Mouse (Mus musculus): Measurements from ENCODE around the gene Krt34. TPM values are rescaled to one million over a fixed set of nuclear protein-coding genes. Genes with fewer than 3 reads are reported as not detected.

Gene Krt34
- polyA plus RNA-seq, 1 experiment, result not detected

- Histone ChIP-seq H3K4me1 (ENCODE audit: control insufficient read depth, insufficient read depth, low read length) (peaks cover 2% of the 10 kb centered on the region; the same call in 1 of the 2 replicates), H3K36me3 (ENCODE audit: control insufficient read depth, insufficient read depth, low read length) (no peaks in the 10 kb centered on the region), H3K27ac (ENCODE audit: control insufficient read depth, insufficient read depth, low read depth, low read length) (no peak overlapping the region), H3K4me3 (ENCODE audit: control insufficient read depth, low read depth, low read length) (no peak overlapping the region), H3K27me3 (ENCODE audit: control insufficient read depth, insufficient read depth, low read length) (no peaks in the 10 kb centered on the region)
- TF ChIP-seq CTCF (IDR thresholded peaks at IDR 0.05; ENCODE audit: control insufficient read depth, insufficient read depth, insufficient replicate concordance, low read depth, low read length) (no peak), POLR2A (IDR thresholded peaks at IDR 0.05; ENCODE audit: control insufficient read depth, low read depth, low read length) (no peak)
Observed at GRCm38 (mm10) chr11:99994384-99994661, 47.0 kb downstream of the Krt34 start.

GRCm38 (mm10) chr11:99993620-99994383 lies 47.6 kb downstream of the Krt34 start, which contains the start of gene Krtap17-1:
TSS of gene Krtap17-1 (minus strand) at chr11:99993994.
- no peak for TF ChIP-seq POLR2A (IDR thresholded peaks at IDR 0.05; ENCODE audit: control insufficient read depth, low read depth, low read length)
- no peak for TF ChIP-seq CTCF (IDR thresholded peaks at IDR 0.05; ENCODE audit: control insufficient read depth, insufficient read depth, insufficient replicate concordance, low read depth, low read length)

GRCm38 (mm10) chr11:99990571-99990970 lies 50.8 kb downstream of the Krt34 start:
- no peak overlapping the region for H3K4me3 ChIP-seq (ENCODE audit: control insufficient read depth, low read depth, low read length)

More at GRCm38 (mm10) chr11:99993620-99994383, 47.6 kb downstream of the Krt34 start, which contains the start of gene Krtap17-1:
- Histone ChIP-seq H3K36me3 (ENCODE audit: control insufficient read depth, insufficient read depth, low read length) (no peaks in the 10 kb centered on the region), H3K27me3 (ENCODE audit: control insufficient read depth, insufficient read depth, low read length) (no peaks in the 10 kb centered on the region), H3K4me3 (ENCODE audit: control insufficient read depth, low read depth, low read length) (no peak within 1 kb of the TSS), H3K27ac (ENCODE audit: control insufficient read depth, insufficient read depth, low read depth, low read length) (no peak within 1 kb of the TSS), H3K4me1 (ENCODE audit: control insufficient read depth, insufficient read depth, low read length) (peaks cover 2% of the 10 kb centered on the region; the same call in 1 of the 2 replicates)

GRCm38 (mm10) chr11:99989881-99990405 lies 51.4 kb downstream of the Krt34 start:
- Histone ChIP-seq H3K27me3 (ENCODE audit: control insufficient read depth, insufficient read depth, low read length) (no peaks in the 10 kb centered on the region), H3K4me1 (ENCODE audit: control insufficient read depth, insufficient read depth, low read length) (peaks cover 2% of the 10 kb centered on the region; the same call in 1 of the 2 replicates), H3K4me3 (ENCODE audit: control insufficient read depth, low read depth, low read length) (no peak overlapping the region), H3K36me3 (ENCODE audit: control insufficient read depth, insufficient read depth, low read length) (no peaks in the 10 kb centered on the region), H3K27ac (ENCODE audit: control insufficient read depth, insufficient read depth, low read depth, low read length) (no peak overlapping the region)
- TF ChIP-seq POLR2A (IDR thresholded peaks at IDR 0.05; ENCODE audit: control insufficient read depth, low read depth, low read length), result no peak
- no peak for TF ChIP-seq CTCF (IDR thresholded peaks at IDR 0.05; ENCODE audit: control insufficient read depth, insufficient read depth, insufficient replicate concordance, low read depth, low read length)

More at GRCm38 (mm10) chr11:99990571-99990970, 50.8 kb downstream of the Krt34 start:
- TF ChIP-seq CTCF (IDR thresholded peaks at IDR 0.05; ENCODE audit: control insufficient read depth, insufficient read depth, insufficient replicate concordance, low read depth, low read length), result no peak
- TF ChIP-seq POLR2A (IDR thresholded peaks at IDR 0.05; ENCODE audit: control insufficient read depth, low read depth, low read length), result no peak
- Histone ChIP-seq H3K36me3 (ENCODE audit: control insufficient read depth, insufficient read depth, low read length) (no peaks in the 10 kb centered on the region), H3K27me3 (ENCODE audit: control insufficient read depth, insufficient read depth, low read length) (no peaks in the 10 kb centered on the region), H3K4me1 (ENCODE audit: control insufficient read depth, insufficient read depth, low read length) (peaks cover 2% of the 10 kb centered on the region; the same call in 1 of the 2 replicates), H3K27ac (ENCODE audit: control insufficient read depth, insufficient read depth, low read depth, low read length) (no peak overlapping the region)

GRCm38 (mm10) chr11:99988530-99988929 lies 52.8 kb downstream of the Krt34 start:
- no peak overlapping the region for H3K27ac ChIP-seq (ENCODE audit: control insufficient read depth, insufficient read depth, low read depth, low read length)
- H3K27me3 ChIP-seq (ENCODE audit: control insufficient read depth, insufficient read depth, low read length), result no peaks in the 10 kb centered on the region
- H3K4me3 ChIP-seq (ENCODE audit: control insufficient read depth, low read depth, low read length), result no peak overlapping the region
- H3K4me1 ChIP-seq (ENCODE audit: control insufficient read depth, insufficient read depth, low read length), result peaks cover 2% of the 10 kb centered on the region; the same call in 1 of the 2 replicates
- TF ChIP-seq CTCF (IDR thresholded peaks at IDR 0.05; ENCODE audit: control insufficient read depth, insufficient read depth, insufficient replicate concordance, low read depth, low read length) (no peak), POLR2A (IDR thresholded peaks at IDR 0.05; ENCODE audit: control insufficient read depth, low read depth, low read length) (no peak)
- no peaks in the 10 kb centered on the region for H3K36me3 ChIP-seq (ENCODE audit: control insufficient read depth, insufficient read depth, low read length)

Other genes with a start within 250 kb of the Krt34 start
- not detected in 2 replicates for gene Gm11596, start 248.1 kb downstream of the Krt34 start, polyA plus RNA-seq (2012; rRNA removed)
- gene Gm11569, start 242.6 kb downstream of the Krt34 start, polyA plus RNA-seq (2012; rRNA removed), result not detected in 2 replicates
- gene Gm11554, start 237.1 kb downstream of the Krt34 start, polyA plus RNA-seq (2012; rRNA removed), result not detected in 2 replicates
- 0.14 and 0.28 TPM in 2 replicates for gene Krtap4-13, start 231.7 kb downstream of the Krt34 start, polyA plus RNA-seq (2012; rRNA removed)
- 0.22 and 0.34 TPM in 2 replicates for gene Gm11564, start 225.9 kb downstream of the Krt34 start, polyA plus RNA-seq (2012; rRNA removed)
- gene 2300003K06Rik, start 203.5 kb downstream of the Krt34 start, polyA plus RNA-seq (2012; rRNA removed), result not detected in 2 replicates
- gene Krtap4-16, start 189.9 kb downstream of the Krt34 start, polyA plus RNA-seq (2012; rRNA removed), result not detected in 2 replicates
- gene Gm11568, start 183.6 kb downstream of the Krt34 start, polyA plus RNA-seq (2012; rRNA removed), result not detected in 2 replicates
- gene Gm11559, start 177.1 kb downstream of the Krt34 start, polyA plus RNA-seq (2012; rRNA removed), result not detected in 2 replicates
- not detected in 2 replicates for gene Krtap9-1, start 168.2 kb downstream of the Krt34 start, polyA plus RNA-seq (2012; rRNA removed)
- gene Gm11567, start 162.4 kb downstream of the Krt34 start, polyA plus RNA-seq (2012; rRNA removed), result not detected in 2 replicates
- not detected in 2 replicates for gene Krtap31-1, start 133.6 kb downstream of the Krt34 start, polyA plus RNA-seq (2012; rRNA removed)
- gene Gm11565, start 126.8 kb downstream of the Krt34 start, polyA plus RNA-seq (2012; rRNA removed), result 3.6 and 3.9 TPM in 2 replicates
- not detected in 2 replicates for gene Krtap31-2, start 105.3 kb downstream of the Krt34 start, polyA plus RNA-seq (2012; rRNA removed)
- not detected in 2 replicates for gene Krtap9-5, start 93.1 kb downstream of the Krt34 start, polyA plus RNA-seq (2012; rRNA removed)
- gene Krtap29-1, start 62.5 kb downstream of the Krt34 start, polyA plus RNA-seq (2012; rRNA removed), result 0.24 TPM in 1 of 2 replicates, not detected in the other
- 0.06 and 0.12 TPM in 2 replicates for gene Krtap16-1, start 55.0 kb downstream of the Krt34 start, polyA plus RNA-seq (2012; rRNA removed)
- 1.8 and 2.0 TPM in 2 replicates for gene Krtap17-1, start 47.6 kb downstream of the Krt34 start, polyA plus RNA-seq (2012; rRNA removed)
- gene Krt33a, start 25.3 kb downstream of the Krt34 start, polyA plus RNA-seq (2012; rRNA removed), result not detected in 2 replicates
- not detected in 2 replicates for gene Krt33b, start 11.7 kb downstream of the Krt34 start, polyA plus RNA-seq (2012; rRNA removed)
- gene Krt31, start 9.0 kb upstream of the Krt34 start, polyA plus RNA-seq (2012; rRNA removed), result 0.12 and 0.18 TPM in 2 replicates
- 1.2 TPM in 1 of 2 replicates, not detected in the other for gene Krt32, start 46.7 kb upstream of the Krt34 start, polyA plus RNA-seq (2012; rRNA removed)
- 0.17 TPM in 1 of 2 replicates, not detected in the other for gene Krt35, start 54.7 kb upstream of the Krt34 start, polyA plus RNA-seq (2012; rRNA removed)
- not detected in 2 replicates for gene Krt36, start 64.1 kb upstream of the Krt34 start, polyA plus RNA-seq (2012; rRNA removed)
- not detected in 2 replicates for gene Krt13, start 80.0 kb upstream of the Krt34 start, polyA plus RNA-seq (2012; rRNA removed)
- gene Krt15, start 94.4 kb upstream of the Krt34 start, polyA plus RNA-seq (2012; rRNA removed), result 0.96 and 2.8 TPM in 2 replicates
- 0.75 and 10.1 TPM in 2 replicates for gene Krt19, start 107.1 kb upstream of the Krt34 start, polyA plus RNA-seq (2012; rRNA removed)
- gene Krt9, start 151.7 kb upstream of the Krt34 start, polyA plus RNA-seq (2012; rRNA removed), result not detected in 2 replicates
- gene Krt14, start 166.0 kb upstream of the Krt34 start, polyA plus RNA-seq (2012; rRNA removed), result 1.2 TPM in 1 of 2 replicates, not detected in the other
- gene Krt16, start 207.3 kb upstream of the Krt34 start, polyA plus RNA-seq (2012; rRNA removed), result not detected in 2 replicates
- not detected in 2 replicates for gene Krt17, start 219.5 kb upstream of the Krt34 start, polyA plus RNA-seq (2012; rRNA removed)
- gene Krt42, start 228.3 kb upstream of the Krt34 start, polyA plus RNA-seq (2012; rRNA removed), result not detected in 2 replicates

All from testis, adult 2 months (tissue).